Mouse (Mus musculus) frontal cortex, postnatal 36 days (tissue): ENCODE measurements at regions not wholly inside any gene's neighbourhood (a gene's known extent, or its start where the extent isn't known, plus 50 kb on each side); places are given as distances from the start of the nearest gene placed in this dataset.

Experiments
- DNase-seq, 2 experiments: peaks; one replicate each; pipeline ENCODE4 v3.0.0; 2022; ENCODE audit warnings: low spot score in 2 of 2

DNA sequence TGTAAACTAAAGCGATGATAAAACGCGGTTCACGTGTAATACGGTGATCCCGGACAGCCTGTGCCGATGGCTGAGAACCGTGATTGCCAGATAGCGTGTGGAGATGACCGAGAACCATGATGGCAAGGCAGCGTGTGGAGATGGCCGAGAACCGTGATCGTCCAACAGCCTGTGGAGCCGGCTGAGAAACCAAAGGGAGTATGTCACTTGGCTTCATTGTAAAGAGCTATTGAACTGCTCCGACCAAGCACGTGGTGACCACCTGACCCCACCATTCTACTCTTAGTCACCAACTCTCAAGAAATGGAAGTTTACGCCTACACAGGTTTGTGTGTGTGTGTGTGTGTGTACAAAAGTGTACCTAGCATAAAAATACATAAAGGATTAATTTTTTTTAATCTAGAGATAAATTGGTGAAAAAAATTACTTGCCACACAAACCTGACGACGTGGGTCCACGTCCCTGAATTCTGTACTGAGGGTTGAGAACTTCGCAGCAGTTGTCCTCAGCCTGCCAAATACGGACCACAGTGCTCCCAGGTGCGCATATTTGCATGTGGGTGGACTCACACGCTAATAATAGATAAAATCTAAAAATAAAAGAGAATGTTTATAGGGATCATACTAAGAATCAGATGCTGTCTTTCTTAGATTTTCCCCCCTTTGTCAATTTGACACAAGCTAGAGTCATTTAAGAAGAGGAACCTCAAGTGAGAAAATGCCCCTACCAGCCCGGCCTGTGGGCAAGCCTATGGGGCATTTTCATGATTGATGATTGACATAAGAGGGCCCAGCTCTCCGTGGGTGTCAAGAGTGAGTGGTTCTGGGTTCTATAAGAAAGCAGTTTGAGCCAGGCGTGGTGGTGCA lies 56.6 kb upstream of the Mef2a start:
- no peak for DNase-seq

DNA sequence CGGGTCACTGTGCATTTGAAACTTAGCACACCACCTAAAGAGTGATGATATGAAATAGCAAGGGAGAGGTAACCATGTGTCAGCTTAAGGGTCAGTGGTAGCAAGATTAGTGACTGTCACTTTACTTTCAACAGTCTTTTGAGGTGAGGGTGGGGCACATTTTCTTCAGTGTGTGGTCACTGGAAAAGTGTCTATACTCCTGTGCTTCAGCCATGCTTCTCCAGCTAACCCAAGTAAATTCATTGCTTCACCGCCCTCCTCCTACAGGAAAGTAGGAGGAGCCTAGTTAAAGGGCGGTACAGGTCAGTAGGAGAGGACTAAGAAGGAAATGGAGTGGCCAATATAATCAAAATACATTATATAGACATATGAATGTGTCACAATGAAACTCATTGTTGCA lies 55.7 kb upstream of the Mef2a start:
- DNase-seq = no peak

DNA sequence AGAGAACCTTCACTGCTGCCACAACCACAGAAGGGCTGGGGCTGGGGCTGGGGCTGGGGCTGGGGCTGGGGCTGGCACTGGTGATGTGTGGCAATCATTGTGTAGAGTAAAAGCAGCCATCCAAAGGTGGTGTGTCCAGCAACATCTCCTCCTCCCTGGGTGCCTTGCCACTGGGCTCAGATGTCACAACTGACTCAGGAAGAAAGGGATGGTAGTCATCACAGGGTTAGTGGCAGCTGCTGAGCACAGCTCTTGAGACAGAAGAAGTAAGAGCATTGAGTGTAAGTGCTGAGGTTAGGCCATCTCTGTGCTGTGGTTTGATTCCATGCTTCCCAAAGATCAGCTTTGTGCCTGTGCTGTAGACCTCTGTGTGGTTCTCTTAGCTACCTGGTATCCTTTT lies 53.4 kb upstream of the Mef2a start:
- no peak for DNase-seq

DNA sequence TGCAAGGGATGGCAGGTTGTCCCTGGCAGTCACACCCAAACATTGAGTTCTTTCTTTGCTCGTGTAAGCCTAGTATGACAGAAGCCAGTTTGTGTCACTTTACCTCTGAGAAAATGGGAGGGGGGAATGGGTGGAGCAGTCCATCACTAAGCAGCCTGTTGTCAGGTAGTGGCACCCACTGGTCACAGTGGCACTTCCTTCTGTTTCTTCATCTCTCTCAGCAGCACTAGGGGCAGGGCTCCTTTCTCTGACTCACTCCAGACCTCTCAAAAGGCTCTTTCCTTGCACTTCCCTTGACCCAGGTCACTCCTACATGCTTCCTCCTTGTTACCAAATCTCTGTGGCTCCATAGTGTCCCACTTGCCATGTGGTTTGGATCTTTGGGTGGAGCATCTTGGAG lies 52.9 kb upstream of the Mef2a start:
- DNase-seq = no peak

DNA sequence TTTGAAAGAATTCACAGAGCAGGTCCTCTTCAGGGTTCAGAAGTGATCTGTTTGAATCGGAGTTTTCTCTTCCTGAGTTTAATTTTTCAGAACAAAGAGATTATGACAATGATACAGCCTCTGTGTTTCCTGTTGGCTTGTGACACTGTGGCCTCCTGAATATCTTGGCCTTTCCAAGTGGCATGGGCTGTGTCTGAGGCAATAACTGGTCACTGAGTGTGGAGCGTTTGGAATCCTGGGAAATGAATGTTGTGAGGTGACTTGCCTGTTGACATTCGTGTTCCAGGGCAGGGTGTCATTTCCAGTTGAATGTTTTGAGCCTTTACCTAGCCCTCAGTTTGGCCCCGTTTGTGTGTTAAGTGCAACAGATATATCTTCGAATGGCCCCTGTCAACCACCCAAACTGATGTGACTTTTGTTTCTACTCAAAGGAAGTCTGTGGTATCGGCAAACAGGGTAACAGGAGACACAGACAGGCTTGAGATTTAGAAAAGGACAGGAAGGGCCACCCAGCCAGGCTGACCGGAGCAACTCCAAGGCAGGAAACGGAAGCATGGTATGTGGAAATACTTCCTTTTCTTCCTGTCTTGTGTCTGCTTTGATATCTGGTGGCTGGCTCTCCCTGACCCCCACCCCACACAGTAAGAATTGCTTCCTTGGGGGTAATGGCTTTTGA lies 52.3 kb upstream of the Mef2a start:
- DNase-seq = no peak
